Mouse (Mus musculus): ENCODE measurements around the gene Gtf2i.

GRCm38 (mm10) chr5:134244890-134245289 lies 69.7 kb downstream of the Gtf2i start:
- TF ChIP-seq MAFK (IDR thresholded peaks at IDR 0.05; ENCODE audit: insufficient read depth, low read depth, low read length) (no peak), HCFC1 (IDR thresholded peaks at IDR 0.05; ENCODE audit: borderline replicate concordance, insufficient read depth, low read length) (no peak), ZNF384 (IDR thresholded peaks at IDR 0.05; ENCODE audit: low read depth, low read length) (no peak)

Data from ES-E14 (cell line).